Mouse (Mus musculus) Patski (cell line): ENCODE results near the gene Cenpl. TPM values are rescaled to one million over a fixed set of nuclear protein-coding genes. Genes with fewer than 3 reads are reported as not detected.
A peak's percentile ranks its signal among the peaks of the same experiment; 100 is the strongest.
"Not testable (repeated sequence)": the region's sequence is repeated elsewhere in the genome, so short reads cannot be mapped to it uniquely, and the experiment has no call there.

Source experiments
- ATAC-seq: fragments of 100-300 bp; one replicate; pipeline ENCODE4 v1.8.0; 2021
- CTCF ChIA-PET: fragments of 350-600 bp; sonication (Branson Sonifier 250); formaldehyde crosslinking; loops from one replicate; lab custom pipeline; 2022; ENCODE audit warnings: inconsistent platforms; lab: Charles Lee
- POLR2A ChIA-PET: fragments of 350-600 bp; sonication (Branson Sonifier 250); formaldehyde crosslinking; loops from one replicate; lab custom pipeline; 2022; ENCODE audit warnings: antibody characterized with exemption, inconsistent platforms; lab: Charles Lee
- DNase-seq: peaks from one replicate; pipeline ENCODE4 v3.0.0-alpha.2; 2011; ENCODE audit warnings: low read depth, low spot score
- H3K27me3 ChIP-seq: fragments of 371-371 bp; one replicate; pipeline ENCODE4 v1.5.1; 2021
- CTCF ChIP-seq: fragments of 100-300 bp; IDR thresholded peaks from one replicate; pipeline ENCODE4 v1.5.1; 2021
- in situ Hi-C: fragments of 300-500 bp; cut with MboI; formaldehyde crosslinking; loops from 3 replicates; pipeline ENCODE4 v1.11.1; 2018; ENCODE audit warnings: low pct_unique_long_range_greater_than_20kb, mixed read lengths
- polyA plus RNA-seq: library from polyadenylated mRNA; unstranded; gene quantifications from one replicate; pipeline ENCODE4 v1.2.3, GENCODE M21; 2021

Cenpl gene
- 10.2 TPM for polyA plus RNA-seq

DNA sequence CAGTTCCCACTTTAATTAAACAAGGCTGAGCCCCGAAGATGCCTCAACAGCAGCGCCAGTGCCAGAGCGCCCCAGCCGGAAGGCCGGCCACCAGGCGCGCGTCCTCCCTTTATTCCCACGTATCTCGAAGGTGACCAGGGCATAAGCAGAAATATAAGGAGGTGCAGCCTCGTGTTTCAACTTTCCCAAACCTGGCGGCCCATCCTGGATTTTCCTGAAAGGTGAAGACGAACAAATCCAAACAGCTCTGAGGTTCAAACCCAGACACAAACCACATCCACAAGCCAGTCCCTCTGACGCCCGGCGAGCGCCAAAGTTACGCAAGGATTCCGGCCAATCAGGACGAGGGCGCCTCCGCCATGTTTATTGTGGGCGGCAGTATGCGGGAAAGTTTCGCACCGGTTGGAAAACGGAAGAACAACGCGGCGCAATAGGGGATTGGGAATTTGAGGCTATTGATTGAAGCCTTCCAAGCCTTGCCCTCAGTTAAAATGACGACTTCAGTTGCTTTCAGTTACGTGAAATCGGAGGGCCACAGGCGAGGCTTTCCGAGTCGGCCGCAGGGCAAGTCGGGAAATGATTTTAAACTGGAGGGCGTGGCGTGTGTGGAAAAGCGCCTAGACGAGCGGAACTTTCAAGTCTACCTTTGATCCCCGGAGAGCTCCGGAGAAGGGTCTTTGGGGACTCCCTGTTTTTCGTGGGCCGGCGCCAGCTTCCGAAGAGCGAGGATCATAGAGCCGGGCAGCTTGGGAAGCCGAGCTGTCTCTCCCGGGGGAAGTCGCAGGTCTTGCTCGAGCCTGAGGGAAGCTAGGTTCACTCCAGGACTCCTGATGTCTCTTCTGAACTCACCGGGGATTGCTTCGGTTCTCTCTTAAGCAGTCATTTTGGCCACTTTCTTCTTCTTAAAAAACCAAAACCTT lies at the start of gene Cenpl, which contains the start of gene Dars2:
Gene Cenpl, plus strand, starts transcription at position 362 of the 920 bp plus-strand sequence.
Gene Dars2, minus strand, starts transcription at position 307 of the 920 bp plus-strand sequence.
- TF ChIP-seq CTCF: no peak
- in situ Hi-C loops: no loop called here
- POLR2A ChIA-PET: interaction anchor here (0.7 to 1.4 kb wide), 2 partner anchors 35 to 387 kb away, joined by 3 to 7 read pairs; no protein-coding TSS in a partner anchor
- CTCF ChIA-PET: interaction anchor here (1.2 kb wide), 1 partner anchor 12 kb away, joined by 3 read pairs; no protein-coding TSS in a partner anchor
- no peaks in the 10 kb centered on the region for H3K27me3 ChIP-seq
- peak; percentile 94 for ATAC-seq
- DNase-seq: peak; percentile 95

DNA sequence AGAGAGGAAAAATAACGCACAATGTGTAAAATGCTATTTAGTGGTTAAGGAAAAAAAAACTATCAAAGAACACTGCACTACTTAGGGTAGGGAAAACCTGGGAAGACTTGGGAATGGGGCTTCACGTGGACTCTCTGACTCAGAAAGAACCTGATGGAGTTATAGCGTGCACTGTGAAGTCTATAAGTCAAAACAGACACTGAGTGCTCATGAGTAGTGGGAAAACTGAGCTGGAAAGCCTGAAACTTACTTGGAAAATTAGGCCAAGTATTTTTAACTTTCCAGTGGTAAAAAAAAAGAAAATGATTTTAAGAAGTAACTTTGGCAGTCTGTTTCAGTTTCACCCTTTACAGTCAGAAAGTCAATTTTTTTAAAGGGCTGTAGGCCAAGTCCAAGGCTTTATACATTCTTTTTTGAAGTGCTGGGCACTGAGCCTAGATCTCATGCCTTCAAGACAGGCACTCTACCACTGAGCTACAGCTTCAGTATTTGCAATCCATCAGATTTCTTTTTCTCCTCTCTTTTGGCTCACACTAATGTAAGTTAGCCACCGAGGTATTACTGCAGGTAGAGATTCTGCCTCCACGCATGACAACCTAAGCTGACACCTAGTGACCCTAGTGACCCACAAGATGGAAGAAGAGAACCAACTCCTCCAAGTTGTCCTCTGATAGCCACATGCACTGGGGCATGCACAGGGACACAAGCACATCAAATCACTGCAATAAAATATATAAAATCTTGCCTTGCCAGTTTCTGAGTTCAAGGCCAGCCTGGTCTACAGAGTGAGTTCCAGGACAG lies 44.9 kb upstream of the Cenpl start:
- POLR2A ChIA-PET: no interaction called here
- CTCF ChIA-PET: no interaction called here
- ATAC-seq (no peak), DNase-seq (no peak)
- in situ Hi-C loops: no loop called here
- no peak for TF ChIP-seq CTCF
- H3K27me3 ChIP-seq: no peaks in the 10 kb centered on the region

GRCm38 (mm10) chr1:161027196-161027595 lies 43.3 kb upstream of the Cenpl start:
- H3K27me3 ChIP-seq: no peaks in the 10 kb centered on the region
- POLR2A ChIA-PET: no interaction called here
- no peak for TF ChIP-seq CTCF
- CTCF ChIA-PET: no interaction called here
- in situ Hi-C loops: no loop called here
- ATAC-seq (no peak), DNase-seq (no peak)

DNA sequence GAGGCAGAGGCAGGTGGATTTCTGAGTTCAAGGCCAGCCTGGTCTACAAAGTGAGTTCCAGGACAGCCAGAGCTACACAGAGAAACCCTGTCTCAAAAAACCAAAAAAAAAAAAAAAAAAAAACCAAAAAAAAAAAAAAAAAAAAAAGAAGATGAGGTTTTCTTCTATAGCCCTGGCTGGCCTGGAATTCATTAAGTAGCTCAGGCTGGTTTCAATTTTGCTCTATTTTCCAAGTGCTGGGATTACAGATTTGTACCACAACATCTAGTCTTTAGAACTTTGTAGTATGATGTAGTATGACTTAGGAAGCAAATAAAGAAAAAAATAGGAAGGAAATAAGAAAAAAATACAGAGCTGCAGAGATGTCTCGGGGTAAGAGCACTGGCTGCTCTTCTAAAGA lies 42.1 kb upstream of the Cenpl start:
- in situ Hi-C loops, H3K27me3 ChIP-seq, ATAC-seq, DNase-seq: not testable (repeated sequence)
- ChIA-PET POLR2A (interaction anchor here (0.7 kb wide), 1 partner anchor 342 kb away, joined by 14 read pairs; no protein-coding TSS in a partner anchor), CTCF (interaction anchor here (1.0 kb wide), 1 partner anchor 8 kb away, joined by 3 read pairs; no protein-coding TSS in a partner anchor)

DNA sequence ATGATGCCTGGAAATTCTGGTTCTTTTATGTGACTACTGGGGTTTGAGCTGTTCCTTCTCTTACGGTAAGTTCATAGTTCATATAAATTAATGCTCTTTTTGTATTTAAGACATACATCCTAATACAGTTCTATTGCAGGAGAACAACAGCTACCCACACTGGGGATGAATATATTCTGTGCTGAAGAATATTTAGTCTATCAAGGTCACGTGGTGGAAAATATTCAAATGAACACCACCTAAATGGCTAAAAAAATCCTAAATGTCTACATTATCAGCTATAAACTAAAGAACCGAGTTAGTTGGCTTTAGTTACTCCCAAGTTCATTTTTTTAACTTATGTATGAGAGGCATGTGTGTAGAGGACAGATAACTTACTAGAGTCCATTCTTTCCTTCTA lies 40.5 kb upstream of the Cenpl start:
- DNase-seq (no peak), ATAC-seq (no peak)
- CTCF ChIA-PET: interaction anchor here (0.8 to 1.1 kb wide), 2 partner anchors 19 to 91 kb away, joined by 3 read pairs; no protein-coding TSS in a partner anchor
- POLR2A ChIA-PET: interaction anchor here (1.0 kb wide), 1 partner anchor 66 kb away, joined by 3 read pairs; no protein-coding TSS in a partner anchor
- in situ Hi-C loops: no loop called here
- H3K27me3 ChIP-seq: no peaks in the 10 kb centered on the region
- TF ChIP-seq CTCF: no peak

GRCm38 (mm10) chr1:161031881-161032280 lies 38.6 kb upstream of the Cenpl start:
- no peak for ATAC-seq
- DNase-seq: no peak
- in situ Hi-C loops: no loop called here
- ChIA-PET POLR2A (no interaction called here), CTCF (interaction anchor here (2.4 kb wide), 1 partner anchor 21 kb away, joined by 8 read pairs; no protein-coding TSS in a partner anchor)
- H3K27me3 ChIP-seq: no peaks in the 10 kb centered on the region
- TF ChIP-seq CTCF: no peak

DNA sequence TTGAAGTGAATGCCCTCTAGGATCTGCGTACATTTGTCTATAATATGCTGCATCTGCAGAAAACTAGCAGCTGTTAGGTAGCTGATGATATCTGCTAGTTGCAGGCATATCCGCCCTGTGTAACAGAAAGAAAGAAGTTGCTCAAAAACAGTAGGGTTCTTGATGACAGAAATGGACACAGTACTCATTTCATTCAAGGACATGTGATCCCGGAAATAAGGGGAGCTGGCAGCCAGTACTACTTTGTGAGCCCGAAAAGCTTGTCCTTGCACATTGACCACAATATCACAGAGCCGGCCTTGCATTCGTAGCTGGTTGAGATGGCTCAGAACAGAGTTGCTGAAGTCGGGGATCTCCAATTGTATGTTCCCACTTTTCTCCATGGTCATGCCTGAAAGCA lies 38.2 kb upstream of the Cenpl start:
- no peak for DNase-seq
- in situ Hi-C loops: no loop called here
- CTCF ChIA-PET: interaction anchor here (2.4 kb wide), 1 partner anchor 21 kb away, joined by 8 read pairs; no protein-coding TSS in a partner anchor
- POLR2A ChIA-PET: interaction anchor here (1.0 kb wide), 1 partner anchor 16 kb away, joined by 5 read pairs; no protein-coding TSS in a partner anchor
- no peak for ATAC-seq
- H3K27me3 ChIP-seq: no peaks in the 10 kb centered on the region
- no peak for TF ChIP-seq CTCF

DNA sequence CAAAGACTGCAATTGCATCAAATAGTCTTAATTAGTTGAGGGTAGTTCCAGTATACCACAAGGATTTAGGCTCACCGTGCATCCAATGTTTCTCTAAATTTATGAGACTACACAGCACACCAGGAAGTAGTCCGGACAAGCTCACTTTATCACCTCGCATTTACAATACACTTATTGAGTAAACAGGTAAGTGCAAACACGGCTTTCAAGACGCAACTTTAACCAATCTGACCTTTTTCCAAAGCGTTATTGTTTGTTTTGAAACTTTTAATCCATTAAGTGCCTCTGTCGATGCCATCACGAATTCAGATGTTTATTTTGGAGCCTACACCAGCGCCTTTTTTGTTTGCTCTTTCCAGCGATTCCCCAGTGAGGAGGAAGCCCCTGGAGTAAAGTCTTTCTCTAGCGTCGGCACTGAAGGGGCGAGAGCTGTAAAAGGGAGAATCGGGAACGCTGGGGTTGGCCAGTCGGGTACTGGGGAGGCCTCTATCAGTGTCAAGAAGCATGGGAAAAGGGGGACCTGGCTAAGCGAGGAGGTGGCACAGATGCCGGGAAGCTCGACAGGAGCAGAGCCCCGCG lies 36.6 kb upstream of the Cenpl start:
- TF ChIP-seq CTCF: no peak
- peak; percentile 22 for ATAC-seq
- in situ Hi-C loops: no loop called here
- DNase-seq: no peak
- H3K27me3 ChIP-seq: no peaks in the 10 kb centered on the region
- POLR2A ChIA-PET: interaction anchor here (2.0 kb wide), 1 partner anchor 35 kb away, joined by 6 read pairs; no protein-coding TSS in a partner anchor
- CTCF ChIA-PET: interaction anchor here (1.3 to 2.4 kb wide), 2 partner anchors 15 to 23 kb away, joined by 3 to 8 read pairs; no protein-coding TSS in a partner anchor

GRCm38 (mm10) chr1:161034435-161035280 lies 35.9 kb upstream of the Cenpl start, which contains the start of gene Zbtb37:
Gene Zbtb37 (minus strand): TSS chr1:161034849.
- in situ Hi-C loops: no loop called here
- ChIA-PET CTCF (interaction anchor here (1.3 to 1.4 kb wide), 2 partner anchors 16 to 100 kb away, joined by 3 to 4 read pairs; no protein-coding TSS in a partner anchor), POLR2A (interaction anchor here (0.6 to 2.0 kb wide), 7 partner anchors 10 to 1052 kb away, joined by 3 to 7 read pairs (median 3); partner anchors contain the start of genes Cenpl, Dars2 and Klhl20)
- TF ChIP-seq CTCF: no peak
- H3K27me3 ChIP-seq: no peaks in the 10 kb centered on the region
- ATAC-seq: peak; percentile 80
- DNase-seq: peak; percentile 96
